Mouse (Mus musculus): ENCODE measurements around the gene Tmem53.

- no peak for TF ChIP-seq POLR2A (IDR thresholded peaks at IDR 0.05; ENCODE audit: control insufficient read depth, extremely low read depth, insufficient read depth, low read length, poor library complexity)
- TF ChIP-seq CTCF (IDR thresholded peaks at IDR 0.05; ENCODE audit: borderline replicate concordance, control insufficient read depth, extremely low read depth, insufficient read depth, low read length, poor library complexity) = no peak
Observed at GRCm38 (mm10) chr4:117277687-117278086, 25.9 kb downstream of the Tmem53 start.
